Mouse (Mus musculus) CH12.LX (cell line): ENCODE results near the gene Ikzf3. TPM values are rescaled to one million over a fixed set of nuclear protein-coding genes. Genes with fewer than 3 reads are reported as not detected.

Experiments used
- DNase-seq: peaks from one replicate; pipeline ENCODE4 v3.0.0-alpha.2; 2013; ENCODE audit errors: extremely low read depth
- H3K27ac ChIP-seq: 2 replicates; pipeline ENCODE4 v1.5.1; 2012; ENCODE audit warnings: low read depth, mild to moderate bottlenecking, control low read depth, moderate library complexity; ENCODE audit not compliant: insufficient read depth
- H3K27me3 ChIP-seq: replicated peaks from 2 replicates; pipeline ENCODE3; 2012; ENCODE audit warnings: inconsistent platforms
- H3K36me3 ChIP-seq, 2 experiments: replicated peaks in 1 of 2; 2 replicates each; pipeline versions ENCODE3 to v1.6.1; 2012; ENCODE audit warnings: inconsistent platforms in 1 of 2, low read length in 1 of 2, mild to moderate bottlenecking in 1 of 2, mixed read lengths in 1 of 2, moderate library complexity in 1 of 2; ENCODE audit not compliant: control insufficient read depth in 1 of 2, insufficient read depth in 1 of 2
- H3K4me1 ChIP-seq, 2 experiments: 2 replicates each; pipeline ENCODE4 v1.6.1; 2012; ENCODE audit warnings: inconsistent platforms in 1 of 2, moderate library complexity in 1 of 2; ENCODE audit not compliant: insufficient read depth in 2 of 2, control insufficient read depth in 1 of 2
- H3K4me2 ChIP-seq: 2 replicates; pipeline ENCODE4 v1.6.1; 2012; ENCODE audit warnings: low read depth, mild to moderate bottlenecking, control low read depth; ENCODE audit not compliant: poor library complexity, insufficient read depth, severe bottlenecking
- H3K4me3 ChIP-seq, 3 experiments: fragments of 150-350 bp in 1 of 3; sonication (generic) in 1 of 3; replicated peaks in 1 of 3; 2 replicates each; pipeline versions ENCODE3 to v1.5.1; 2011 to 2012; ENCODE audit warnings: low read depth in 2 of 3, low read length in 2 of 3, mild to moderate bottlenecking in 2 of 3, moderate library complexity in 2 of 3, control low read depth in 1 of 3, improper control_type of control experiment in 1 of 3, inconsistent platforms in 1 of 3, mixed read lengths in 1 of 3; ENCODE audit not compliant: poor library complexity in 1 of 3
- H3K79me2 ChIP-seq: replicated peaks from 2 replicates; pipeline ENCODE4 v1.6.1; 2012; ENCODE audit warnings: mild to moderate bottlenecking, moderate library complexity; ENCODE audit not compliant: control insufficient read depth, poor library complexity, insufficient read depth, severe bottlenecking; ENCODE audit errors: extremely low read depth
- H3K9ac ChIP-seq: 2 replicates; pipeline ENCODE4 v1.6.1; 2012; ENCODE audit warnings: low read depth, mild to moderate bottlenecking, control low read depth, moderate library complexity; ENCODE audit not compliant: insufficient read depth
- H3K9me3 ChIP-seq: replicated peaks from 2 replicates; pipeline ENCODE3; 2012; ENCODE audit warnings: low read length, inconsistent platforms, mixed read lengths
- CHD1 ChIP-seq: IDR thresholded peaks from 2 replicates; pipeline ENCODE4 v1.6.1; 2012; ENCODE audit warnings: low read depth, low read length, improper control_type of control experiment, inconsistent platforms
- CTCF ChIP-seq, 2 experiments: IDR thresholded peaks in 1 of 2; conservative IDR thresholded peaks in 1 of 2; 2 replicates each; pipeline ENCODE4 v1.5.1; 2011 to 2012; ENCODE audit warnings: low read depth in 2 of 2, low read length in 2 of 2, improper control_type of control experiment in 1 of 2, inconsistent platforms in 1 of 2, mild to moderate bottlenecking in 1 of 2, moderate library complexity in 1 of 2
- E2F4 ChIP-seq: IDR thresholded peaks from 2 replicates; pipeline ENCODE4 v1.6.1; 2011; ENCODE audit warnings: low read depth, low read length, improper control_type of control experiment; ENCODE audit not compliant: insufficient replicate concordance
- ELF1 ChIP-seq: IDR thresholded peaks from 2 replicates; pipeline ENCODE4 v1.6.1; 2014; ENCODE audit warnings: low read depth, mild to moderate bottlenecking, inconsistent platforms, low read length, improper control_type of control experiment
- GABPA ChIP-seq: IDR thresholded peaks from 2 replicates; pipeline ENCODE4 v1.6.1; 2012; ENCODE audit warnings: low read depth, low read length, improper control_type of control experiment, inconsistent platforms; ENCODE audit not compliant: insufficient replicate concordance
- HCFC1 ChIP-seq: IDR thresholded peaks from 2 replicates; pipeline ENCODE4 v1.6.1; 2012; ENCODE audit warnings: low read depth, mild to moderate bottlenecking, inconsistent platforms, low read length, improper control_type of control experiment
- JUN ChIP-seq: IDR thresholded peaks from 2 replicates; pipeline ENCODE4 v1.6.1; 2011; ENCODE audit warnings: low read depth, mild to moderate bottlenecking, low read length, improper control_type of control experiment, moderate library complexity; ENCODE audit not compliant: insufficient read depth
- KAT2A ChIP-seq: IDR thresholded peaks from 2 replicates; pipeline ENCODE4 v1.6.1; 2012; ENCODE audit warnings: low read length, improper control_type of control experiment, inconsistent platforms; ENCODE audit not compliant: insufficient replicate concordance
- MYC ChIP-seq: IDR thresholded peaks from 2 replicates; pipeline ENCODE4 v1.6.1; 2011; ENCODE audit warnings: low read depth, mild to moderate bottlenecking, improper control_type of control experiment, low read length
- NELFE ChIP-seq: IDR thresholded peaks from 2 replicates; pipeline ENCODE4 v1.6.1; 2011; ENCODE audit warnings: low read depth, low read length, improper control_type of control experiment
- NRF1 ChIP-seq: IDR thresholded peaks from 2 replicates; pipeline ENCODE4 v1.6.1; 2014; ENCODE audit warnings: low read depth, mild to moderate bottlenecking, inconsistent platforms, low read length, improper control_type of control experiment, moderate library complexity
- PAX5 ChIP-seq: IDR thresholded peaks from 2 replicates; pipeline ENCODE4 v1.6.1; 2012; ENCODE audit warnings: low read length, inconsistent platforms, mixed read lengths
- POLR2A ChIP-seq: IDR thresholded peaks from 2 replicates; pipeline ENCODE4 v1.6.1; 2011; ENCODE audit warnings: low read depth, mild to moderate bottlenecking, improper control_type of control experiment, low read length
- POLR2AphosphoS2 ChIP-seq: IDR thresholded peaks from 2 replicates; pipeline ENCODE4 v1.6.1; 2011; ENCODE audit warnings: low read depth, low read length, improper control_type of control experiment
- RCOR1 ChIP-seq: conservative IDR thresholded peaks from 2 replicates; pipeline ENCODE4 v1.6.1; 2012; ENCODE audit warnings: low read depth, mild to moderate bottlenecking, inconsistent platforms, low read length, improper control_type of control experiment
- TBP ChIP-seq: conservative IDR thresholded peaks from 2 replicates; pipeline ENCODE4 v1.6.1; 2011; ENCODE audit warnings: low read depth, low read length, improper control_type of control experiment
- TCF12 ChIP-seq: IDR thresholded peaks from 2 replicates; pipeline ENCODE4 v1.6.1; 2014; ENCODE audit warnings: low read depth, mild to moderate bottlenecking, inconsistent platforms, low read length, improper control_type of control experiment
- ZNF384 ChIP-seq: IDR thresholded peaks from 2 replicates; pipeline ENCODE4 v1.6.1; 2012; ENCODE audit warnings: low read depth, low read length, improper control_type of control experiment, inconsistent platforms
- dilution Hi-C: fragments of 300-500 bp; cut with MboI; formaldehyde crosslinking; loops from 2 replicates; pipeline ENCODE4 v1.14.3; 2020; ENCODE audit warnings: low sequenced_read_pairs; ENCODE audit not compliant: extremely low pct_unique_long_range_greater_than_20kb, extremely low pct_ligation_motif_present
- in situ Hi-C: fragments of 300-500 bp; cut with MboI; formaldehyde crosslinking; loops from 3 replicates; pipeline ENCODE4 v1.14.3; 2019; ENCODE audit warnings: low sequenced_read_pairs, low pct_ligation_motif_present, low pct_unique_long_range_greater_than_20kb, mixed read lengths
- polyA plus RNA-seq: library from polyadenylated mRNA; unstranded; fragments of >175 nt; gene quantifications from 2 replicates; pipeline ENCODE4 v1.2.1, GENCODE M21; 2012; ENCODE audit warnings: low read depth; ENCODE audit not compliant: insufficient read length
- total RNA-seq, 2 experiments: library from RNA; depleted of rRNA; stranded (reverse); fragments of 300-350 nt in 1 of 2; fragments of >200 nt in 1 of 2; gene quantifications; 2 replicates each; pipeline ENCODE4 v1.2.3; 2012 to 2014

Ikzf3 gene
- total and polyA plus RNA-seq, 3 experiments, result 110 to 238 (median 130) TPM

DNA sequence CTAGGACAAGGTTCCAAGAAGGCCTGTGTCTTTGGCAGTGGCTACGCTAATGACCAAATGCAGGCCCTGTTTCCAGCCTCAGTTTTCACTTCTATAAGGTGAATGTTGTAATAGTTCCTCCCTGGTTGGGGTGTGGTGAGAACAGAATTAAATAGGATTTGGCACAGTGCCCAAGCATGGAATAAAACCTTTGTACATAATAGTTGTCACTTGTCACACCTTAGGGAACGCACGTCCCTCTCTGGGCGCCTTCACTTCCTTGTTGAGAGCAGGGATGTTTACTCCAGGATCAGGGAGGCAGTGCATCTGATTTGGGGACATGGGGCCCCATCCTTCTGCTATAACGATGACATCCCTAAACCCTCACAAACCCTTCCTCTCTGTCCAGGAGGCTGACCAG lies 117.4 kb downstream of the Ikzf3 start:
- Histone ChIP-seq H3K9me3 (no peaks in the 10 kb centered on the region), H3K27ac (no peak overlapping the region), H3K4me1 (no peaks in the 10 kb centered on the region), H3K4me3 (no peak overlapping the region), H3K79me2 (no peaks in the 10 kb centered on the region), H3K4me2 (no peak overlapping the region), H3K27me3 (peaks cover 74% of the 10 kb centered on the region), H3K9ac (no peak overlapping the region), H3K36me3 (no peaks in the 10 kb centered on the region)
- TF ChIP-seq CHD1 (no peak), TBP (no peak), PAX5 (no peak), E2F4 (no peak)
- in situ Hi-C loops, result no loop called here
- dilution Hi-C loops, result no loop called here
- no peak for DNase-seq

DNA sequence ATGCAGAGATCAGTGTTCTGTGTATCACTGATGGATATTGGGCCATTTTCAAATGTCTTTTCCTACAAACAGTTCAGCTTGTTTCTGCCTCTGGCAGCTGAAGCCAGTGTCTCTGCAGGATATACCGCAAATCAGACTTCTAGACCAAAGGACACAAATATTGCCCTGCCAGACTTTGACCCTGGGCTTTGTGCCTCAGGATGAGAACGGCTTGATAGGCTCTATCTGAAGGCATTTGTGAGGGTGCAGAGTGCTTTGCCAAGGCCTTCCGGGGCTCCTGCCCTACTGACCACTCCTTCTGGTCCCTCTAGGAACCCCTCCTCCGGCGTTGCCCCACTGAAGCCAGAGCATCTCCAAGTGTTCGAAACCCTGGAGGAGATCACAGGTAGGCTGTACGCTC lies 119.2 kb downstream of the Ikzf3 start:
- H3K4me1 ChIP-seq, result no peaks in the 10 kb centered on the region
- dilution Hi-C loops, result no loop called here
- no peak overlapping the region for H3K9ac ChIP-seq
- no peak for DNase-seq
- in situ Hi-C loops, result no loop called here
- no peaks in the 10 kb centered on the region for H3K79me2 ChIP-seq
- H3K27ac ChIP-seq, result no peak overlapping the region
- TF ChIP-seq JUN (no peak), MYC (no peak), CTCF (conservative IDR thresholded peaks at IDR 0.05 in 1 of 2, IDR thresholded peaks at IDR 0.05 in 1 of 2; ENCODE audit: low read depth in 2 of 2, low read length in 2 of 2) (no peak), KAT2A (no peak), GABPA (no peak), POLR2A (no peak), NELFE (no peak), PAX5 (no peak), ZNF384 (no peak), RCOR1 (no peak), HCFC1 (no peak), ELF1 (no peak), POLR2AphosphoS2 (no peak), NRF1 (no peak), TCF12 (no peak)
- H3K27me3 ChIP-seq, result peaks cover 85% of the 10 kb centered on the region
- H3K9me3 ChIP-seq, result no peaks in the 10 kb centered on the region
- no peak overlapping the region for H3K4me3 ChIP-seq
- H3K36me3 ChIP-seq, result no peaks in the 10 kb centered on the region
- H3K4me2 ChIP-seq, result no peak overlapping the region
